Mouse (Mus musculus): Measurements from ENCODE around the gene Nup210.

DNA sequence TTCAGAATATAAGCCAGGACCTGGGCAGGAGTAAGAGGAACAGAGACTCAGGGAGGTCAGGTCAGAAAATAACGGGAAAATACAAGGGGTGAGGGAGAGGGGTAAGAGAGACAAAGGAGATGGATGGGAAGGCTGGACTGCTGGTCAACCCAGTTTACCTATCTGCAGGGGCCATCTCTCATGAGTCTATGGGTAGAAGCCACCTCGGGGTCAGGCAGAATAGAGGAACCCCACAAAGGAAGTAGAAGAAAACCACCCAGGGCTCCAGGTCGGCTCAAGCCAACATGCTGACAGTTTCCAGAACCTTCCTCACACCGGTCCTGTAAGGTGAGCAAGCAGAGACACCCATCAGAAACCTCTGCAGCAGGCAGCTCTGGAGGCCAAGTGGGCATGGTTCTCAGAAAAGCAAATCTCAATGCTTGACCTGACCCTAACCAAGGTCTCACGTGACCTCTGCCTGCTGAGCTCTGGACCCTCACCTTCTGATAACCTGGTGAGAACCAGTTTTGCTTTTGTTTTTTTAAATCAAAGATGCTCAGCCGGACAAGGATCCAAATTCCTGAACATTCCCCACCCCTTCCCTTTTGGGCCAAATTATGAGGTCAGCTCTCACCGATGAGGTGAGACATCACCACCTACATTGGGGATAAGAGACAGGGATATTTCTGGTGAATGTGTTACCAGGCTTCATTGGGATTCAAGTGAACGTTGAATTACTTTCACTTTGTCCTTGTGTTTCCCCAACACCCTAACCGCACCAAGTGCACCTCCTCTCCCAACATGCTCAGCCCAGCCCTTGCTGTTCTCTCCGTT lies 5.3 kb downstream of the Nup210 start:
- TF ChIP-seq CTCF (IDR thresholded peaks at IDR 0.05; ENCODE audit: borderline replicate concordance, extremely low read depth, insufficient read depth, insufficient read length) (no peak), POLR2A (IDR thresholded peaks at IDR 0.05; ENCODE audit: borderline replicate concordance, extremely low read depth, insufficient read depth, insufficient read length, poor library complexity, severe bottlenecking) (no peak)

Data from brain, embryonic 14.5 days (tissue).